Mouse (Mus musculus): ENCODE data around the gene Tuba3b.
A peak's percentile ranks its signal among the peaks of the same experiment; 100 is the strongest.

Tuba3b gene

GRCm38 (mm10) chr6:145605203-145605602 is 10.4 kb upstream of the Tuba3b start:
- DNase-seq (ENCODE audit: low read depth, low spot score): no peak

GRCm38 (mm10) chr6:145607746-145608145 is 7.8 kb upstream of the Tuba3b start:
- DNase-seq (ENCODE audit: low read depth, low spot score): no peak

GRCm38 (mm10) chr6:145608693-145609092 is 6.9 kb upstream of the Tuba3b start:
- no peak for DNase-seq (ENCODE audit: low read depth, low spot score)

GRCm38 (mm10) chr6:145610901-145611300 is 4.7 kb upstream of the Tuba3b start:
- DNase-seq (ENCODE audit: low read depth, low spot score): no peak

GRCm38 (mm10) chr6:145612611-145613010 is 2.9 kb upstream of the Tuba3b start:
- DNase-seq (ENCODE audit: low read depth, low spot score): no peak

DNA sequence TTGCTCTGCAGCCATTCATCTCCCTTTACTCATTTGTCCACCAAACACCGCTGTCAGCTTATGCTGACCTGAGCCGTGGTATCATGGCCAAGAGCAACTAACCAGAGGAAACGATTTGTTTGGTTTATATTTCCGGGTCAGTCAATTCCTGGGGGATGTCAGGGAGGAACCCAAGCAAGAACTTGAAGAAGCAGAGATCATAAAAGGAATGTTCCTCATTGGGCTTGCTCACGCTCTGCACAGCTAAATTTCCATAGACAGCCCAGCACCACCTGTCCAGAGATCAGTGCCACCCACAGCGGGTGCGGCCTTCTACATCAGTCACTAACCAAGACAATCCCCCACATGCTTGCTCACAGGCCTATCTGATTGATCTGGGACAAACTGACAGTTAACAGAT is 1.3 kb upstream of the Tuba3b start, which contains the start of gene Lmntd1:
TSS of gene Lmntd1 (minus strand) at position 101 of the 400 bp plus-strand sequence.
- DNase-seq (ENCODE audit: low read depth, low spot score): no peak

- peak; percentile 54 for DNase-seq (ENCODE audit: low read depth, low spot score)
Measured at GRCm38 (mm10) chr6:145616402-145617229, 1.1 kb downstream of the Tuba3b start.

- DNase-seq (ENCODE audit: low read depth, low spot score): peak; percentile 64
Measured at GRCm38 (mm10) chr6:145623141-145623540, 7.6 kb downstream of the Tuba3b start.

DNA sequence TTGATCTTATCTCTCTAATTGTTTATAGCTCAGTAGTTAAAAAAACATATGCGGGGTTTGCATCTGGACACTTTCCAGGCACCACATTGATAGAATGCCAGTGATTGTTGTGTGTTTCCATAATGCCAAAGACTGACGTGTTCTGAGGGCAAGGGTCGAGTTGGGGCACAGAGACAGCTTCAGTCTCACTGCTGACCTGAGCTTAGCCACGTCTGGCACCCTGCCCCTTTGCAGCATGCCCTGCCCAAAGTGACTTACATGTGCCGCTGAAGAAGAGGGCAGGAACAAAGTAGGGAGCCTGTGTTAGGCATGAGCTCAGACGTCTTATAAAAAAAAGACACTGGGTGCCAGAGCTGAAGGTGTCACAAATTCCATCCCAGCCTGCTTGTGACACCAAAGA is 14.7 kb downstream of the Tuba3b start:
- DNase-seq (ENCODE audit: low read depth, low spot score): no peak

- DNase-seq (ENCODE audit: low read depth, low spot score): peak; percentile 19
Measured at GRCm38 (mm10) chr6:145634454-145634853, 18.9 kb downstream of the Tuba3b start.

DNA sequence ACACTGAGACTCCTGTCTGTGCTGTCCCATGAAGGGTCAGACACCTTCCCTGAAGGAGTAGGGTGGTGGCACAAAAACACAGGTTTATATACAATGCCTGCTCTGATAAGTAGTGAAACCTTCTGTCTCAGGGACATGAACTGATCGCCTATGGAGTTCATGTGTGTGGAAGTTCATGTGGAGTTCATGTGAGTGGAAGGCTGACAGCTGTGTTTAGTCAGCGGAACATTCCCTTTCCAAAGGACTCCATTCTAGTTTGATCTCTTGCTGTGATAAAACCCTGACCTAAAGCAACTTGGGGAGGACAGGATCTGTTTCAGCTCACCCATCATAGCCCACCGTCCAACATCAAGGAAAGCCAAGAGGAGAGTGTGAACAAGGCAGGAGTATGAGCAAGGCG is 21.1 kb downstream of the Tuba3b start:
- no peak for DNase-seq (ENCODE audit: low read depth, low spot score)

GRCm38 (mm10) chr6:145638248-145638647 is 22.7 kb downstream of the Tuba3b start:
- DNase-seq (ENCODE audit: low read depth, low spot score): no peak

GRCm38 (mm10) chr6:145640971-145641506 is 25.5 kb downstream of the Tuba3b start:
- DNase-seq (ENCODE audit: low read depth, low spot score): no peak

GRCm38 (mm10) chr6:145651976-145652375 is 36.4 kb downstream of the Tuba3b start:
- no peak for DNase-seq (ENCODE audit: low read depth, low spot score)

GRCm38 (mm10) chr6:145652986-145653385 is 37.4 kb downstream of the Tuba3b start:
- no peak for DNase-seq (ENCODE audit: low read depth, low spot score)

DNA sequence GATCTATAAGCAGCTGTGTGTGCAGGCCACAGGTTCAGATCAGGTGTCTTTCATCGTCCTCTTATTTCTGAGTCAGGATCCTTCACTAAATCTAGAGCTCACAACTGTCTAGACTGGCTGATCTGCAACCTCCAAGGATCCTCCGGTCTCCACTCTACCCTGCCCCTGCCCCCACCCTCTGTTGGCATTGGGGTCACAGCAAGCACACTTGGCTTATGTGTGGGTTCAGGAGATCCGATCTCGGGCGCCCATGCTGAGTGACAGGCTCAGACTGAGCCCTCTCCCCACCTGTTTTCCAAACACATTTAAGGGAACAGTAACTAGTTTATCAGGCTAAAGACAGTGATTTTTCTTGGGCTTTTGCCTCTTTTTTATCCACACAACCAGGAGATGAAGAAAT is 38.1 kb downstream of the Tuba3b start:
- DNase-seq (ENCODE audit: low read depth, low spot score): no peak

GRCm38 (mm10) chr6:145654062-145654836 is 38.7 kb downstream of the Tuba3b start:
- no peak for DNase-seq (ENCODE audit: low read depth, low spot score)

- DNase-seq (ENCODE audit: low read depth, low spot score): no peak
Measured at GRCm38 (mm10) chr6:145655678-145656077, 40.1 kb downstream of the Tuba3b start.

DNA sequence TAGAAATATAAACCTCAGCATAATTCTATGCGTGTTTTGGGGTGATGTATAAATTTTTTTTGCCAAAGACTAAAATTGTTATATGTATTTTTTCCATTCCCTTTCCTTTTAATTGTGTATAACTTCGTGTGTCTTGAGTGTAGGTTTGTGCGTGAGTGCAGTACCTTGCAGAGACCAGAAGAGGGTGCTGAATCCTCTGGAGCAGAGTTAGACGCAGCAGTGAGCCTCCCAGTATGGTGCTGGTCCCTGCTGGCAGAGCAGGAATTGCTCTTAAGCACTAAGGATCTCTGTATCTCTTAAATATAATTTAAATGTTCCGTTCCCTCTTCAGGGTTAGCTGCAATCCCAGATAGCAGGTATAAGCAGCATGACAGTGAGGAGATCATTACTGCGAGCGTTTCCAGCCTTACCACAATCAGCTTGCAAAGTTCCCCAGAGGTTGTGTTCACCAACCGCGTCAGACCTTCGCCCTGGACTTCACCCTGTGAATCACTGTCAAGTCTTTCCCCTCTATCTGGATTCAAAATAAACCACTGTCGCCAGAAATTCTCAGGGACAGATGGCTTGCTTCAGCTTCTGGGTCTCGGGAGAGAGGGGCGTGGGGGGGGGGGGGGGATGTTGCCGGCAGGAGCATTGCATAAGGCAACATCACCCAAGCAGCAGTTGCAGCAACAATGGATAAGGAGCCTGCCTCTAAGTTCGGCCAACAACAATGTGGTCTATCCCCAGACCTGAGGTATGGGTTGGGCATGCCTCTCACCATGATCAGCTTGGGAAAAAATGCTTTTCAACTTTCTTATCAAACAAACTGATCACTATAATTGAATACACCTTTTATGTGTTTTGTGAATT is 41.4 kb downstream of the Tuba3b start:
- no peak for DNase-seq (ENCODE audit: low read depth, low spot score)

GRCm38 (mm10) chr6:145659116-145659515 is 43.6 kb downstream of the Tuba3b start:
- DNase-seq (ENCODE audit: low read depth, low spot score): no peak

DNA sequence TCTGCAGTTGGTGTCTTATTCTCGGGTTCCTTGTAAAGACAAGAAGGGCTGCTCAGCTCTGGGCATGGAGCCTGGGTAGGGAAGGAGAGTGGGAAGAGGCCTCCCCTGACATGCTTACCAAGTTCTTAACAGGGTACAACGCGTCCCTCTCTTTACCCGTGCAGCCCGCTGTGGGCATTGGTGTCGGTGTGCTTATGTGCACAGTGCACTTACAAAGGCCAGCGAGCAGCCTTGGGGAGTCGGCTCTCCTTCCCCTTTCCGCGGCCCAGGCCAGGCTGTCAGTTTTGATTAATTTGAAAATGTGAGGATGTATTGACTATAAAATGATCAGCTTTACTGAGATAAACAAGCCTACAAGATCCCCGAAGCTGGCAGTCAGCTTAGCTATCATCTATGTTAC is 45.4 kb downstream of the Tuba3b start:
- DNase-seq (ENCODE audit: low read depth, low spot score): no peak

GRCm38 (mm10) chr6:145664208-145664607 is 48.7 kb downstream of the Tuba3b start:
- no peak for DNase-seq (ENCODE audit: low read depth, low spot score)
